Mouse (Mus musculus) spleen, adult 12 weeks (tissue): ENCODE results near the gene Armcx6.
A peak's percentile ranks its signal among the peaks of the same experiment; 100 is the strongest.
"Not testable (repeated sequence)": the region's sequence is repeated elsewhere in the genome, so short reads cannot be mapped to it uniquely, and the experiment has no call there.

ENCODE experiments used
- DNase-seq: peaks from one replicate; pipeline ENCODE4 v3.0.0; 2022; ENCODE audit warnings: low spot score

The Armcx6 gene

GRCm38 (mm10) chrX:134750764-134751592 lies at the start of gene Armcx6:
Armcx6 (minus strand) TSS chrX:134751417.
- peak; percentile 36 for DNase-seq

GRCm38 (mm10) chrX:134787728-134788127 lies 36.5 kb upstream of the Armcx6 start:
- no peak for DNase-seq

DNA sequence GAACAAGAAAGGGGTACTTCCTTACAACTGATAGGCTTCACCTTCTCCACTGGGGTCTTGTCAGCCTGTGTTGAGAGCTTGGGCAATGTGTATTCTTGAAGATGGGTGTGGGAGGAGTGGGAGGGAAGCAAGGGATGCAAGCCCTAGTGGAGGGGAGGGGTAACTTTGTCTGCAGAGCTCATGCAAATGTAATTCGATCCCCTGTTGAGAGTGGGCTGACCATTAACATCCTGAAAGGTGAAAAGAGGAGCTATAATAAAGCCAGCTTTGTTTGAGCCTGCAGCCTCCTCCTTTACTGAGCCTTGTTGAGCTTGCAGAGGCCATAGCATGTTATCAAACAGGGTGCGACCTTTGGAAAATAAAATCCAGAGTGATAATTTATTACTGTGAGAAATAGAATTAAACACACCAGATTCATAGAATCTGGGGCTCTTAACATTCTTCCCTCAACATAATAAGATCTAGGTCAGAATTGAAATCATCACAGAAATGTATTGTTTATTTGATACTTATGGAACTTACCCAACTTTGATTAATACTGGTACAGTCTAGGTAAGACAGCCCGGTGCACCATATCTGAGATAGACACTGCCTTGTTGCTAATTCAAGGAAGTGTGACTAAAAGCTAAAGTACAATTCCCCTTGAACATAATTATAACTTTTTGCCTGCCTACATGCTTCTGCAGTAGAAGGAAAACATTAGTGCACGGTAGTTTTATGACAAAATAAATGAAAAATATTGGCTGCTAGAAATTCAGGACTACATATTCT lies 12.4 kb upstream of the Armcx6 start:
- not testable (repeated sequence) for DNase-seq

DNA sequence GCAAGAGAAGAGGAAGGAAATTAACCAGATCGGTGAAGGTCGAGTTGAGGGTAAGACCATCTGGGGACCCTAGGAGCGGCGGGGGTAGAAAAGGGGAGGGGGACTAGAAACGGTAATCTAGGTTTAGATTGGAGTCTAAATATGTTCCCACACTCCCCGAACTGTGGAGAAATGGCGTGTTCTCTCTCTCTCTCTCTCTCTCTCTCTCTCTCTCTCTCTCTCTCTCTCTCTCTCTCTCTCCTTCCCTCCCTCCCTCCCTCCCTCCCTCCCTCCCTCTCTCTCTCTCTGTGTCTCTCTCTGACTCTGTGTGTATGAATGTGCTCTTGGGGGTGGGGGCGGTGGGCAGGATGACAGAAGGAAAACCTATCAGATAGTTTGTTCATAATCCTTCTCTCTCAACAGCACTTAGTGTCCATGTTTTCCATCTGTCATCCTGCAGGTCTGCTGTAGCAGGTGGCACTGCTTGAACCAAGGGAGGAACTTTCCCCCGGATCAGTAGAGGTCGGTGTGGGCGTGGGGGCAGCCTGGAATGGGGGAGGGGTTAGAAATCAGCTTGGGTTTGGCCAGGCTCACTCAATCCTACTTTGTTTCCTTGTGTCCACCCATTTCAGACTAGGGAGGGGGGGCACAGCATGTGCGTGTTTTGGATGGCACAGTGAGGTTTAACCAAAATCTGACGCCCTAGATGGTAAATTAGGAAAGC lies 6.2 kb upstream of the Armcx6 start:
- DNase-seq: no peak

GRCm38 (mm10) chrX:134756434-134757292 lies 5.4 kb upstream of the Armcx6 start, which contains the start of gene Armcx3:
Armcx3 (plus strand) TSS chrX:134756595.
- no peak for DNase-seq

- no peak for DNase-seq
Observed at GRCm38 (mm10) chrX:134752584-134752983, 1.4 kb upstream of the Armcx6 start.

- DNase-seq: no peak
Observed at GRCm38 (mm10) chrX:134751910-134752309, 693 bp upstream of the Armcx6 start.

DNA sequence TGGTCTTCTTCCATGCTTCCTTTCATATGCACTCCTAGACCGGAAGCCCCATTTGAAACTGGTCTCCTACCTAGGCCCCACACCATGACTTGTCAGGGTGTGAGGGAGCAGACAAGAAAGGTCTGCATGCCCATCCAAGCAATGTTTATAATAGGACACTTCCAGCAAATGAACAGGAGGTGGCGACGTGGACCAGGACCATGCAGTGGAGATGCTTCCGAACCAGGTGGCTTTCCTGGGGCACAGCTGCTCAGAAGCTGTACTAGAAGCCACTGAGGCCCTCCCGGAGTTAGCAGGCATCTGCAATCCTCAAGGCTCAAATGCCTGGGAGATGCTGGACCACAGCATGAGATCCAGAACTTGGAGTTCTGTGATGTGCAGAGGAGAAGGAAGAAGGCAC lies 4.8 kb downstream of the Armcx6 start:
- no peak for DNase-seq

DNA sequence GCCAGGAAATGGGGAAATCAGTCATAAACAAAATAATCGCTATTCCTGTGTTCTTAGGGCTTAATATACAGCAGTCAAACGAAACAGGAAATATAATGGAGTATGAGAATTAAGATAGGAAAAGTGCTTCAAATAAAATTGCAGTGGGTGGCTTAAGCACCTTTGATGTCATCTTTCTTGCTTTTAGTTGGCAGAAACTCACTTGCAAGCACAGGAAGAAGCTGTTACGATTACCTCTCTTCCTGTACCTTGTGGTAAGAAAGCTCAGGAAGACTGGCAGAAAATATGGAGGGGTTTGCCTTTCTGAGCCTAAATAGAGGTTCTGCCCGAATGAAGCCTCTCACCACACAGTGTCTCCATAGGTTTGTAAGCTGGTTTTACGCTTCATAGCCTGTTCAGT lies 9.4 kb downstream of the Armcx6 start:
- DNase-seq: no peak

GRCm38 (mm10) chrX:134739160-134739559 lies 12.1 kb downstream of the Armcx6 start:
- no peak for DNase-seq

DNA sequence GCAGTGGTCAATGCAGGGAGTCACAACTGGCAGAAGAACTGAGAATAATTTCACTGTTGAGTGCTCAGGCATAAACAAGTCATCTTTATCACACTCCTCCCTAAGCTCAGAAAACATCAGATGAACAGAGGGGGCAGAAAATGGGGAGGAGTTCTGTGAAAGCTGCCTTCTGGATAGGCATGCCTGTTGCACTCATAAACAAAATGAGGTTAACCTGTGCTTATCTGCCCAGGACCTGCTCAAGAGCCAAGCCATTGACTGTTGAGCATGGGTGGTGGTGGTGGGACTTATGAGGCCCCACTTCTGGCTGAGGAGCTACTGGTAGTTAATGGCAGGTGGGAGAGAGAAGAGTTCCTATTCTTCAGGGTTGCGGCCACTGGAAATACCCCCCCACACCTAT lies 13.4 kb downstream of the Armcx6 start:
- DNase-seq: no peak

GRCm38 (mm10) chrX:134729778-134730177 lies 21.4 kb downstream of the Armcx6 start:
- no peak for DNase-seq

GRCm38 (mm10) chrX:134723762-134724161 lies 27.5 kb downstream of the Armcx6 start:
- DNase-seq: not testable (repeated sequence)

GRCm38 (mm10) chrX:134718524-134718923 lies 32.7 kb downstream of the Armcx6 start:
- DNase-seq: no peak

DNA sequence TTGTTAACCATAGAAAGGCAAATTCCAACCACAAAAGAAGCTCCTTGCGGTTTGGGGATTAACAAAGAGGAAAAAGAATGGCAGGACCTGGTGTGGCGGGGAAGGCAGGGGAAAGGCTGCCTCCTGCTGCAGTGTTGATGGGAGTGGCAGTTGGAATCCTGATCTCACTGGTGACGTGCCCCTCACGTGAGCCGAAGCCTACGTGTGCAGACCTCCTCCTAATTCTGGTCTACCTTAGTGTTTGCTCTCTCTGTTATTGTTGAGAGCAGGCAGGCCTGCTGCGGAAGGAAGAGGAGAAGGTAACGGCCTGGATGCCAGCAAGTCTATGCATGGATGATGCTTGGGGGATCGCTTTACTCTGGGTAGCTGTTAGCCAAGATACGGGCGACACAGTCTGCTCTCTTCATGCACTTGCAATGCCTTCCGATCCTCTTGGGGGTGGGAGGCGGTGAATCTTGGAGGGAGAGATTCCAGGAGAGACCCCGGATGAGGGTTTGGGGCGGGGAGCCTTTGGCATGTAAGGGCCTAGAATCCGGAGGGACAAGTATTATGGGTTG lies 33.4 kb downstream of the Armcx6 start, which contains the start of gene Armcx1:
Armcx1 (plus strand) TSS at position 212 of the 557 bp plus-strand sequence.
- no peak for DNase-seq

- DNase-seq: no peak
Observed at GRCm38 (mm10) chrX:134716863-134717262, 34.4 kb downstream of the Armcx6 start.
